Mouse (Mus musculus) MEL (cell line): ENCODE measurements around the gene Znhit1. TPM values are rescaled to one million over a fixed set of nuclear protein-coding genes. Genes with fewer than 3 reads are reported as not detected.
"Not testable (repeated sequence)": the region's sequence is repeated elsewhere in the genome, so short reads cannot be mapped to it uniquely, and the experiment has no call there.

Experiments
- DNase-seq: peaks from one replicate; pipeline ENCODE4 v3.0.0; 2011; ENCODE audit warnings: low read depth, low spot score
- H3K27ac ChIP-seq: 2 replicates; pipeline ENCODE4 v1.5.1; 2012; ENCODE audit warnings: low read depth, mild to moderate bottlenecking, control low read depth, low read length, moderate library complexity; ENCODE audit not compliant: control insufficient read depth
- H3K27me3 ChIP-seq, 2 experiments: fragments of 150-350 bp in 1 of 2; sonication (generic) in 1 of 2; 2 replicates each; pipeline ENCODE4 v1.6.1; 2012; ENCODE audit warnings: low read length in 2 of 2, mild to moderate bottlenecking in 2 of 2, improper control_type of control experiment in 1 of 2, moderate library complexity in 1 of 2; ENCODE audit not compliant: insufficient read depth in 2 of 2, control insufficient read depth in 1 of 2
- H3K36me3 ChIP-seq, 2 experiments: 2 replicates each; pipeline ENCODE4 v1.6.1; 2012 to 2014; ENCODE audit warnings: low read length in 2 of 2, improper control_type of control experiment in 1 of 2, inconsistent platforms in 1 of 2, mild to moderate bottlenecking in 1 of 2; ENCODE audit not compliant: insufficient read depth in 2 of 2, control insufficient read depth in 1 of 2
- H3K4me1 ChIP-seq, 2 experiments: fragments of 150-350 bp in 1 of 2; sonication (generic) in 1 of 2; 2 replicates each; pipeline ENCODE4 v1.6.1; 2012; ENCODE audit warnings: low read length in 2 of 2, improper control_type of control experiment in 1 of 2, mild to moderate bottlenecking in 1 of 2; ENCODE audit not compliant: insufficient read depth in 2 of 2, control insufficient read depth in 1 of 2
- H3K4me3 ChIP-seq, 2 experiments: fragments of 150-350 bp in 1 of 2; sonication (generic) in 1 of 2; 2 replicates each; pipeline ENCODE4 v1.5.1; 2012; ENCODE audit warnings: low read depth in 2 of 2, low read length in 2 of 2, mild to moderate bottlenecking in 2 of 2, moderate library complexity in 2 of 2, control low read depth in 1 of 2, improper control_type of control experiment in 1 of 2; ENCODE audit not compliant: control insufficient read depth in 1 of 2, insufficient read depth in 1 of 2
- H3K79me2 ChIP-seq: 2 replicates; pipeline ENCODE4 v1.6.1; 2012; ENCODE audit warnings: mild to moderate bottlenecking, low read length, moderate library complexity; ENCODE audit not compliant: control insufficient read depth, poor library complexity, insufficient read depth
- H3K9ac ChIP-seq: 2 replicates; pipeline ENCODE4 v1.6.1; 2012; ENCODE audit warnings: low read depth, mild to moderate bottlenecking, control low read depth, low read length, moderate library complexity; ENCODE audit not compliant: control insufficient read depth, poor library complexity, severe bottlenecking
- H3K9me3 ChIP-seq: fragments of 150-350 bp; sonication (generic); replicated peaks from 2 replicates; pipeline ENCODE4 v1.6.1; 2012; ENCODE audit warnings: mild to moderate bottlenecking, low read length, improper control_type of control experiment, moderate library complexity; ENCODE audit not compliant: insufficient read depth
- BHLHE40 ChIP-seq: IDR thresholded peaks from 2 replicates; pipeline ENCODE4 v1.6.1; 2012; ENCODE audit warnings: low read depth, mild to moderate bottlenecking, inconsistent platforms, low read length, improper control_type of control experiment, borderline replicate concordance
- CTCF ChIP-seq, 3 experiments: IDR thresholded peaks in 2 of 3; conservative IDR thresholded peaks in 1 of 3; 2 replicates each; pipeline ENCODE4 v1.5.1; 2011 to 2012; ENCODE audit warnings: low read length in 3 of 3, low read depth in 2 of 3, mild to moderate bottlenecking in 2 of 3, improper control_type of control experiment in 1 of 3, inconsistent platforms in 1 of 3, mixed read lengths in 1 of 3, moderate library complexity in 1 of 3; ENCODE audit not compliant: control insufficient read depth in 1 of 3, insufficient read depth in 1 of 3, poor library complexity in 1 of 3, severe bottlenecking in 1 of 3
- ETS1 ChIP-seq: IDR thresholded peaks from 2 replicates; pipeline ENCODE4 v1.6.1; 2012; ENCODE audit warnings: low read depth, mild to moderate bottlenecking, inconsistent platforms, low read length, improper control_type of control experiment, moderate library complexity
- GABPA ChIP-seq: IDR thresholded peaks from 2 replicates; pipeline ENCODE4 v1.6.1; 2012; ENCODE audit warnings: low read depth, mild to moderate bottlenecking, inconsistent platforms, low read length, improper control_type of control experiment, moderate library complexity
- GATA1 ChIP-seq: IDR thresholded peaks from 2 replicates; pipeline ENCODE4 v1.6.1; 2011; ENCODE audit warnings: low read depth, low read length, improper control_type of control experiment
- KAT2A ChIP-seq: conservative IDR thresholded peaks from 2 replicates; pipeline ENCODE4 v1.6.1; 2012; ENCODE audit warnings: low read depth, low read length, improper control_type of control experiment, inconsistent platforms
- MAZ ChIP-seq: IDR thresholded peaks from 2 replicates; pipeline ENCODE4 v1.6.1; 2012; ENCODE audit warnings: low read depth, mild to moderate bottlenecking, inconsistent platforms, low read length, improper control_type of control experiment
- MEF2A ChIP-seq: IDR thresholded peaks from 2 replicates; pipeline ENCODE4 v1.6.1; 2014; ENCODE audit warnings: low read depth, mild to moderate bottlenecking, inconsistent platforms, low read length, improper control_type of control experiment; ENCODE audit not compliant: poor library complexity, insufficient replicate concordance, severe bottlenecking; ENCODE audit errors: extremely low read depth
- MXI1 ChIP-seq: IDR thresholded peaks from 2 replicates; pipeline ENCODE4 v1.6.1; 2011; ENCODE audit warnings: mild to moderate bottlenecking, low read depth, low read length, improper control_type of control experiment
- POLR2A ChIP-seq, 2 experiments: IDR thresholded peaks; 2 replicates each; pipeline ENCODE4 v1.6.1; 2011 to 2012; ENCODE audit warnings: low read length in 2 of 2, mild to moderate bottlenecking in 2 of 2, control low read depth in 1 of 2, improper control_type of control experiment in 1 of 2, low read depth in 1 of 2, moderate library complexity in 1 of 2; ENCODE audit not compliant: control insufficient read depth in 1 of 2, insufficient read depth in 1 of 2, poor library complexity in 1 of 2
- RAD21 ChIP-seq: IDR thresholded peaks from 2 replicates; pipeline ENCODE4 v1.6.1; 2011; ENCODE audit warnings: mild to moderate bottlenecking, low read depth, low read length, improper control_type of control experiment
- SIN3A ChIP-seq: IDR thresholded peaks from 2 replicates; pipeline ENCODE4 v1.6.1; 2012; ENCODE audit warnings: low read length, improper control_type of control experiment, inconsistent platforms
- TAL1 ChIP-seq: IDR thresholded peaks from 2 replicates; pipeline ENCODE4 v1.6.1; 2012; ENCODE audit warnings: mild to moderate bottlenecking, inconsistent platforms, low read length, moderate library complexity, mixed read lengths
- TCF12 ChIP-seq: IDR thresholded peaks from 2 replicates; pipeline ENCODE4 v1.6.1; 2014; ENCODE audit warnings: low read depth, mild to moderate bottlenecking, inconsistent platforms, low read length, improper control_type of control experiment, moderate library complexity
- ZMIZ1 ChIP-seq: IDR thresholded peaks from 2 replicates; pipeline ENCODE4 v1.6.1; 2012; ENCODE audit warnings: low read depth, mild to moderate bottlenecking, inconsistent platforms, low read length, improper control_type of control experiment, moderate library complexity
- polyA plus RNA-seq, 2 experiments: library from polyadenylated mRNA; stranded (reverse) in 1 of 2; unstranded in 1 of 2; fragments of >175 nt in 1 of 2; fragments of >200 nt in 1 of 2; gene quantifications; 2 replicates each; pipeline versions ENCODE4 v1.2.1 to v1.2.4; 2012; ENCODE audit warnings: low replicate concordance in 2 of 2, low read depth in 1 of 2; ENCODE audit not compliant: insufficient read length in 2 of 2, insufficient read depth in 1 of 2, missing spikeins in 1 of 2
- total RNA-seq: library from RNA; depleted of rRNA; stranded (reverse); fragments of 300-350 nt; gene quantifications from 2 replicates; pipeline ENCODE4 v1.2.3, GENCODE M21; 2012

Gene Znhit1
- total and polyA plus RNA-seq, 3 experiments, result 56.6 to 123 TPM; not detected in 1

GRCm38 (mm10) chr5:136940845-136941560, 46.8 kb downstream of the Znhit1 start:
- Histone ChIP-seq H3K4me3 (no peak overlapping the region), H3K36me3 (no peaks in the 10 kb centered on the region; a peak in 1 of 4 replicates), H3K79me2 (no peaks in the 10 kb centered on the region), H3K4me1 (no peaks in the 10 kb centered on the region), H3K9me3 (no peaks in the 10 kb centered on the region), H3K9ac (no peak overlapping the region), H3K27me3 (no peaks in the 10 kb centered on the region), H3K27ac (no peak overlapping the region)
- TF ChIP-seq POLR2A (IDR thresholded peaks at IDR 0.05; ENCODE audit: control insufficient read depth in 1 of 2, insufficient read depth in 1 of 2, low read depth in 1 of 2, low read length in 2 of 2, poor library complexity in 1 of 2) (no peak), CTCF (IDR thresholded peaks at IDR 0.05 in 2 of 3, conservative IDR thresholded peaks at IDR 0.05 in 1 of 3; ENCODE audit: control insufficient read depth in 1 of 3, insufficient read depth in 1 of 3, low read depth in 2 of 3, low read length in 3 of 3, poor library complexity in 1 of 3, severe bottlenecking in 1 of 3) (no peak), GABPA (no peak), GATA1 (no peak), MXI1 (no peak), ETS1 (no peak), SIN3A (no peak), MAZ (no peak), KAT2A (no peak), TAL1 (no peak), ZMIZ1 (no peak), TCF12 (no peak), RAD21 (no peak), BHLHE40 (no peak), MEF2A (no peak)
- no peak for DNase-seq

- H3K79me2 ChIP-seq, H3K9ac ChIP-seq, H3K4me1 ChIP-seq, H3K36me3 ChIP-seq, H3K9me3 ChIP-seq, DNase-seq, H3K27me3 ChIP-seq, H3K27ac ChIP-seq, H3K4me3 ChIP-seq: not testable (repeated sequence)
Observed at GRCm38 (mm10) chr5:136940029-136940428, 47.8 kb downstream of the Znhit1 start.

GRCm38 (mm10) chr5:136939284-136939683, 48.5 kb downstream of the Znhit1 start:
- Histone ChIP-seq H3K9ac (no peak overlapping the region), H3K9me3 (no peaks in the 10 kb centered on the region), H3K79me2 (no peaks in the 10 kb centered on the region), H3K36me3 (no peaks in the 10 kb centered on the region; a peak in 1 of 4 replicates), H3K27ac (no peak overlapping the region), H3K4me3 (no peak overlapping the region), H3K27me3 (no peaks in the 10 kb centered on the region), H3K4me1 (no peaks in the 10 kb centered on the region)
- TF ChIP-seq RAD21 (peak; percentile 47), SIN3A (no peak), CTCF (IDR thresholded peaks at IDR 0.05 in 2 of 3, conservative IDR thresholded peaks at IDR 0.05 in 1 of 3; ENCODE audit: control insufficient read depth in 1 of 3, insufficient read depth in 1 of 3, low read depth in 2 of 3, low read length in 3 of 3, poor library complexity in 1 of 3, severe bottlenecking in 1 of 3) (peak; percentile 70 to 82 (median 81))
- DNase-seq, result peak; percentile 58
